Mouse (Mus musculus) CD4-positive helper T cell, adult 2 months (primary cell): ENCODE results near the gene Fkbp4.

Experiments used
- DNase-seq: peaks from one replicate; pipeline ENCODE4 v3.0.0-alpha.2; 2012; ENCODE audit warnings: low read depth, missing footprints, low spot score

Gene Fkbp4

GRCm38 (mm10) chr6:128437288-128437687 is 1.2 kb downstream of the Fkbp4 start:
- no peak for DNase-seq

- no peak for DNase-seq
These were observed 2.0 kb downstream of the Fkbp4 start for GRCm38 (mm10) chr6:128436356-128437005.

GRCm38 (mm10) chr6:128435474-128435873 is 3.0 kb downstream of the Fkbp4 start:
- no peak for DNase-seq

- no peak for DNase-seq
These were observed 4.9 kb downstream of the Fkbp4 start for GRCm38 (mm10) chr6:128433566-128433965.

- DNase-seq = no peak
These were observed 6.0 kb downstream of the Fkbp4 start for GRCm38 (mm10) chr6:128432356-128432915.

GRCm38 (mm10) chr6:128429826-128430225 is 8.7 kb downstream of the Fkbp4 start:
- DNase-seq = no peak

GRCm38 (mm10) chr6:128429300-128429699 is 9.2 kb downstream of the Fkbp4 start:
- DNase-seq = no peak

GRCm38 (mm10) chr6:128427571-128427970 is 10.9 kb downstream of the Fkbp4 start:
- no peak for DNase-seq

- DNase-seq = no peak
These were observed 13.4 kb downstream of the Fkbp4 start for GRCm38 (mm10) chr6:128425046-128425445.

- peak; percentile 98 for DNase-seq
These were observed 14.0 kb downstream of the Fkbp4 start, which contains the start of gene Itfg2 for GRCm38 (mm10) chr6:128424269-128425019. TSS of gene Itfg2 (minus strand) at chr6:128424931.

- no peak for DNase-seq
These were observed 14.8 kb downstream of the Fkbp4 start for GRCm38 (mm10) chr6:128423496-128424268.

GRCm38 (mm10) chr6:128421480-128421879 is 17.0 kb downstream of the Fkbp4 start:
- no peak for DNase-seq

GRCm38 (mm10) chr6:128421036-128421435 is 17.4 kb downstream of the Fkbp4 start:
- DNase-seq = no peak

GRCm38 (mm10) chr6:128418076-128418475 is 20.4 kb downstream of the Fkbp4 start:
- no peak for DNase-seq

GRCm38 (mm10) chr6:128416169-128416568 is 22.3 kb downstream of the Fkbp4 start:
- no peak for DNase-seq

GRCm38 (mm10) chr6:128411115-128411514 is 27.4 kb downstream of the Fkbp4 start:
- peak; percentile 70 for DNase-seq

- DNase-seq = no peak
These were observed 28.2 kb downstream of the Fkbp4 start for GRCm38 (mm10) chr6:128410305-128410704.

GRCm38 (mm10) chr6:128408544-128409125 is 29.8 kb downstream of the Fkbp4 start:
- no peak for DNase-seq

GRCm38 (mm10) chr6:128404708-128405107 is 33.8 kb downstream of the Fkbp4 start:
- no peak for DNase-seq

- DNase-seq = no peak
These were observed 38.9 kb downstream of the Fkbp4 start for GRCm38 (mm10) chr6:128399421-128400185.

GRCm38 (mm10) chr6:128398996-128399395 is 39.5 kb downstream of the Fkbp4 start, which contains the start of gene Nrip2:
TSS of gene Nrip2 (plus strand) at chr6:128399296.
- no peak for DNase-seq
